Mouse (Mus musculus): Measurements from ENCODE around the gene Mapk6. TPM values are rescaled to one million over a fixed set of nuclear protein-coding genes. Genes with fewer than 3 reads are reported as not detected.
"Not testable (repeated sequence)": the region's sequence is repeated elsewhere in the genome, so short reads cannot be mapped to it uniquely, and the experiment has no call there.

Mapk6 gene
- 7.7 and 9.3 TPM in 2 replicates for polyA plus RNA-seq (2012; rRNA removed)
- polyA plus RNA-seq (2014; fragmentation: Nextera tagmentation; extraction: Ambion mirVana) = 17.1 and 20.2 TPM in 2 replicates

- WGBS (ENCODE audit: insufficient replicate concordance) = under 1% methylated on average over 58 of the region's 58 CpGs
- Histone ChIP-seq H3K9ac (replicated peaks) (peak within 1 kb of the TSS; percentile 82), H3K9me3 (ENCODE audit: control insufficient read depth, low read length) (no peaks in the 10 kb centered on the region), H3K27me3 (ENCODE audit: control insufficient read depth, insufficient read depth, low read length) (no peaks in the 10 kb centered on the region), H3K4me3 (ENCODE audit: insufficient read depth in 1 of 2, low read depth in 2 of 2, low read length in 2 of 2) (peak within 1 kb of the TSS; percentile 71), H3K27ac (peak within 1 kb of the TSS; percentile 72), H3K4me1 (replicated peaks; ENCODE audit: control insufficient read depth in 2 of 2, insufficient read depth in 2 of 2, low read length in 1 of 2) (peaks cover 9 to 22% of the 10 kb centered on the region in 2 experiments), H3K4me2 (ENCODE audit: low read depth) (peak within 1 kb of the TSS; percentile 95), H3K36me3 (replicated peaks; ENCODE audit: control insufficient read depth, insufficient read depth, low read depth) (no peaks in the 10 kb centered on the region)
- DNase-seq (ENCODE audit: low read depth in 3 of 3, low spot score in 3 of 3) = peak; percentile 82 to 88 (median 87)
- ATAC-seq (ENCODE audit: insufficient read depth) = peak; percentile 88
- TF ChIP-seq CTCF (IDR thresholded peaks at IDR 0.05; ENCODE audit: low read depth) = no peak; the same call in 1 of the 2 replicates
- no peak for TF ChIP-seq EP300 (IDR thresholded peaks at IDR 0.05; ENCODE audit: low read depth)
These were observed at the start of gene Mapk6 for GRCm38 (mm10) chr9:75409852-75410378. Gene Mapk6 (minus strand): TSS chr9:75410005.

- TF ChIP-seq EP300 (IDR thresholded peaks at IDR 0.05; ENCODE audit: low read depth) = no peak
- Histone ChIP-seq H3K36me3 (replicated peaks; ENCODE audit: control insufficient read depth, insufficient read depth, low read depth) (peaks cover 54% of the 10 kb centered on the region), H3K4me3 (ENCODE audit: insufficient read depth in 1 of 2, low read depth in 2 of 2, low read length in 2 of 2) (no peak overlapping the region), H3K27ac (no peak overlapping the region), H3K4me1 (replicated peaks; ENCODE audit: control insufficient read depth in 2 of 2, insufficient read depth in 2 of 2, low read length in 1 of 2) (no peaks in the 10 kb centered on the region), H3K4me2 (ENCODE audit: low read depth) (no peak overlapping the region), H3K27me3 (ENCODE audit: control insufficient read depth, insufficient read depth, low read length) (no peaks in the 10 kb centered on the region), H3K9ac (replicated peaks) (no peak overlapping the region), H3K9me3 (ENCODE audit: control insufficient read depth, low read length) (no peaks in the 10 kb centered on the region)
- ATAC-seq (ENCODE audit: insufficient read depth) = no peak
- no peak for DNase-seq (ENCODE audit: low read depth in 3 of 3, low spot score in 3 of 3)
- 72% methylated on average over 10 of the region's 10 CpGs for WGBS (ENCODE audit: insufficient replicate concordance)
These were observed 45.9 kb upstream of the Mapk6 start for GRCm38 (mm10) chr9:75455684-75456083.

GRCm38 (mm10) chr9:75453994-75454393, 44.2 kb upstream of the Mapk6 start:
- TF ChIP-seq EP300 (IDR thresholded peaks at IDR 0.05; ENCODE audit: low read depth) (no peak), CTCF (IDR thresholded peaks at IDR 0.05; ENCODE audit: low read depth) (no peak)
- no peak overlapping the region for H3K27ac ChIP-seq
- no peak overlapping the region for H3K4me2 ChIP-seq (ENCODE audit: low read depth)
- no peaks in the 10 kb centered on the region for H3K27me3 ChIP-seq (ENCODE audit: control insufficient read depth, insufficient read depth, low read length)
- no peak overlapping the region for H3K4me3 ChIP-seq (ENCODE audit: insufficient read depth in 1 of 2, low read depth in 2 of 2, low read length in 2 of 2)
- H3K36me3 ChIP-seq (replicated peaks; ENCODE audit: control insufficient read depth, insufficient read depth, low read depth) = peaks cover 50% of the 10 kb centered on the region
- DNase-seq (ENCODE audit: low read depth in 3 of 3, low spot score in 3 of 3) = no peak
- no peak overlapping the region for H3K9ac ChIP-seq (replicated peaks)
- no peak for ATAC-seq (ENCODE audit: insufficient read depth)
- H3K4me1 ChIP-seq (replicated peaks; ENCODE audit: control insufficient read depth in 2 of 2, insufficient read depth in 2 of 2, low read length in 1 of 2) = no peaks in the 10 kb centered on the region
- 67% methylated on average over 2 of the region's 2 CpGs for WGBS (ENCODE audit: insufficient replicate concordance)
- no peaks in the 10 kb centered on the region for H3K9me3 ChIP-seq (ENCODE audit: control insufficient read depth, low read length)

- Histone ChIP-seq H3K36me3 (replicated peaks; ENCODE audit: control insufficient read depth, insufficient read depth, low read depth) (peaks cover 20% of the 10 kb centered on the region), H3K4me2 (ENCODE audit: low read depth) (no peak overlapping the region), H3K4me1 (replicated peaks; ENCODE audit: control insufficient read depth in 2 of 2, insufficient read depth in 2 of 2, low read length in 1 of 2) (no peaks in the 10 kb centered on the region; a peak in 1 of 4 replicates), H3K9me3 (ENCODE audit: control insufficient read depth, low read length) (no peaks in the 10 kb centered on the region), H3K27me3 (ENCODE audit: control insufficient read depth, insufficient read depth, low read length) (no peaks in the 10 kb centered on the region), H3K4me3 (ENCODE audit: insufficient read depth in 1 of 2, low read depth in 2 of 2, low read length in 2 of 2) (no peak overlapping the region), H3K27ac (no peak overlapping the region), H3K9ac (replicated peaks) (no peak overlapping the region)
- WGBS (ENCODE audit: insufficient replicate concordance) = 76% methylated on average over 3 of the region's 3 CpGs
- TF ChIP-seq EP300 (IDR thresholded peaks at IDR 0.05; ENCODE audit: low read depth) (no peak), CTCF (IDR thresholded peaks at IDR 0.05; ENCODE audit: low read depth) (no peak)
- no peak for DNase-seq (ENCODE audit: low read depth in 3 of 3, low spot score in 3 of 3)
- no peak for ATAC-seq (ENCODE audit: insufficient read depth)
These were observed 38.2 kb upstream of the Mapk6 start for GRCm38 (mm10) chr9:75448021-75448420.

GRCm38 (mm10) chr9:75446574-75446973, 36.8 kb upstream of the Mapk6 start:
- H3K4me1 ChIP-seq (replicated peaks; ENCODE audit: control insufficient read depth in 2 of 2, insufficient read depth in 2 of 2, low read length in 1 of 2); H3K27ac ChIP-seq; H3K4me2 ChIP-seq (ENCODE audit: low read depth); ATAC-seq (ENCODE audit: insufficient read depth); H3K9me3 ChIP-seq (ENCODE audit: control insufficient read depth, low read length); DNase-seq (ENCODE audit: low read depth in 3 of 3, low spot score in 3 of 3); H3K27me3 ChIP-seq (ENCODE audit: control insufficient read depth, insufficient read depth, low read length); H3K4me3 ChIP-seq (ENCODE audit: insufficient read depth in 1 of 2, low read depth in 2 of 2, low read length in 2 of 2); H3K9ac ChIP-seq (replicated peaks): not testable (repeated sequence)
- 78% methylated on average over 10 of the region's 10 CpGs for WGBS (ENCODE audit: insufficient replicate concordance)
- peaks cover 16% of the 10 kb centered on the region for H3K36me3 ChIP-seq (replicated peaks; ENCODE audit: control insufficient read depth, insufficient read depth, low read depth)
